Mouse (Mus musculus): Measurements from ENCODE around the gene Il1rl2.

- TF ChIP-seq CTCF (IDR thresholded peaks at IDR 0.05; ENCODE audit: control insufficient read depth, insufficient read depth, insufficient read length) = no peak
- no peak for TF ChIP-seq MAX (IDR thresholded peaks at IDR 0.05)
- TF ChIP-seq USF1 (IDR thresholded peaks at IDR 0.05; ENCODE audit: low read depth) = no peak
Measured at GRCm38 (mm10) chr1:40292231-40292630, 32.2 kb upstream of the Il1rl2 start.

Measured in C2C12 (cell line).